Mouse (Mus musculus) CD4-positive helper T cell, adult 2 months (primary cell): ENCODE measurements around the gene Gm49342.

Experiments
- DNase-seq: peaks from one replicate; pipeline ENCODE4 v3.0.0-alpha.2; 2012; ENCODE audit warnings: low read depth, missing footprints, low spot score

Gm49342 gene

DNA sequence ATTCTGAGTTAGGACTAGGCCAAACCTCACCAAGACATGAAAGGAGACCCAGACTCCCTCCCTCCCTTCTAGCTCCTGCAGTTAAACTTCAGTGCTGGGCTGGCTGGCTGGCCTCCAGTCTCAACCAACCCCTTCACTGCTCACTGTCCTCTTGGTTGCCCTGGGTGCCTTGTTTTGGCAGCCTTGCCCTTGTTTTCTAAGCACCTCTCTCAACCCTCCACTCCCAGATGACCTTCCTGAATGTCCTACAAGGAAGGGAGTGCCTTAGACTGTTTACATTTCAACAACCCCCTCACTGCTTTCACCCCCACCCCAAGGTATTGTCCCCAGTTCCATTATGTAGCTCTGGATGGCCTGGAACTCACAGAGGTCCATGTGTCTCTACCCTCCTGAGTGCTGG lies 35.3 kb downstream of the Gm49342 start:
- DNase-seq: no peak

DNA sequence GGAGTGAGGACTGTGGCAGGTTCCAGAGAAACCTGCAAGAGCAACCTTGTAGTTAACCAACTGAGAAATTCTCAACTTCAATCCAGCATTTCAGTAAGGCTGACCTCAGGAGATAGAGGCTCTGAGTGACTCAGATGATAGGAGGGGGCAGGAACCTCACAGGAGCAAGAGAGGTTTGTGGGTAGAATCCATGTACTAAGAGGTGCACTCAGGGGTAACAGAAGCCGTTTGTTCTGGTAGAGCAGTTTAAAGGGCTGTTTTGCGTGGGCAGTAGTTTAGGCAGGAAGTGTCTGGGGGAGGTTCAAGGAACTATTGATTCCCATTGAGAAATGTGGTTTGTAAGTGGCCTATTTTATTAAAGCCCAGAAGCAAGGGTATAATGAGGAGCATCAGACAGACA lies 36.9 kb downstream of the Gm49342 start:
- peak; percentile 52 for DNase-seq

DNA sequence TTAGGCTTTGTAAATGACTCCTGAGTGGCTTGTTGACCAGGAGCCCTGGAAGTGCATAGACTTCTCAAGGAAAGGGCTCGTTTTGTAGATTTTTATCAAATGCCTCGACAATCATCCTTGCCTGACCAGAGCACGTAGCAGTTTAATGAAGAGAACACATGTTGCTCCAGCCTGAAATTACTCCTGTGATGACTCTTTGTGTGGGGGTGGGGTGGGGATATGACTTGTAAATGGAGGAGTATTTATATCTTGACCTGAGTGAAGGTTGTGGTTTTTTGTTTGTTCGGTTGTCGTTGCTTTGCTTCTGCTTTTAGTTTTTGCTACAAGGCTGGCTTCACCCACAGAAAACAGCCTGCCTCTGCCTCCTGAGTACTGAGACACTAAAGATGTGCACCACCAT lies 37.5 kb downstream of the Gm49342 start:
- no peak for DNase-seq

DNA sequence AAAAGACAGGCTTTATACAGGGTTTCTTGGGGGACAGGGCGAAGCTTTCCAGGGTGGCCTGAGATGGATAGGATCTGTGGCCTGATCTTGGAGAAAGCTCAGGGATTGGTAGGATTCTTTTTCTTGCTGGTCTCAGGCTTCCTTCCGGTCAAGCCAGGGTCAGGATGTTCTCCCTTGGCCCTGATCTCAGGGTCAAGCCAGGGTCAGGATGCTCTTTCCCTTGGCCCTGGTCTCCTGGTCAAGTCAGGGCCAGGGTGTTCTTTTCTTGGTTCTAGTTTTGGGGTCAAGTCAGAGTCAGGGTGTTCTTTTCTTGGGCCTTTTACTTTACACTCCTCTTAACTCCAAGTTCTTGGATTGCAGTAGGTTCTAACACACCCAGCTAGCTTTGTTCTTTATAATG lies 43.4 kb downstream of the Gm49342 start:
- no peak for DNase-seq

DNA sequence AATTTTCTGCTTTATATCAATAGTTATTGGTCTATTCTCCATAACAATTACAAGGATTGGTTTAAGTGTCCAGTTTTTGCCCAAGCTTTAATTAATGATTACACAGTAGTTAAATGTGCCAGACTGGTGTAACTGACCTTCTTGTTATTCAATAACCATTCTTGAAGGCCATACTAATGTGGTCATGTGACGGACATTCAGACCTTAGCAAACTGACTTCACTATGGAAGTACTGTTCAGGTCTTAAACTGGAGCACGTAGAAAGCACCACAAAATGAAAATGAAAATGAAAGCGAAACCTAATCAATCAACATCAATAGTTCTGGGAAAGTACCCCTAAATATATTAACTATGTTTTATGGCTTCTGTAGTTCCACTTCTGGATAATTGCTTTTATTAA lies 46.7 kb downstream of the Gm49342 start:
- peak; percentile 62 for DNase-seq

DNA sequence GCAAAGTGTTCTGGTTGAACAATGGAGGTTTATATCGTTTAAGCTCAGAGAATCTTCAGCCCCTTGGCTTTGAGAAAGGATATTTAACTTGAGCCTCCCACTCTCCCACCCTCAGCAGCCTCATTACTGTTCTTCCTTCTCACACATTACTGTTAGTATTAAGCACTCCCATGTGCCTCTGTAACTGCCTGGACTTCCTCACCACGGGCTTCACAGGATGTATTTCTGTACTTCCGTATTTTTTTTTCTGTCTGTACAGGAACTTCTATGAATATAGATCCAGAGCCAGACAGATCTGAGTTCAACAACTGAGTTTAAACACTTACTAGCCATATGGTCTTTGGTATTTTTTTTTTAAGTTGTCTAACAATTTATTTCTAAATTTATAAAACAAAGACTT lies 52.8 kb downstream of the Gm49342 start:
- DNase-seq: no peak

DNA sequence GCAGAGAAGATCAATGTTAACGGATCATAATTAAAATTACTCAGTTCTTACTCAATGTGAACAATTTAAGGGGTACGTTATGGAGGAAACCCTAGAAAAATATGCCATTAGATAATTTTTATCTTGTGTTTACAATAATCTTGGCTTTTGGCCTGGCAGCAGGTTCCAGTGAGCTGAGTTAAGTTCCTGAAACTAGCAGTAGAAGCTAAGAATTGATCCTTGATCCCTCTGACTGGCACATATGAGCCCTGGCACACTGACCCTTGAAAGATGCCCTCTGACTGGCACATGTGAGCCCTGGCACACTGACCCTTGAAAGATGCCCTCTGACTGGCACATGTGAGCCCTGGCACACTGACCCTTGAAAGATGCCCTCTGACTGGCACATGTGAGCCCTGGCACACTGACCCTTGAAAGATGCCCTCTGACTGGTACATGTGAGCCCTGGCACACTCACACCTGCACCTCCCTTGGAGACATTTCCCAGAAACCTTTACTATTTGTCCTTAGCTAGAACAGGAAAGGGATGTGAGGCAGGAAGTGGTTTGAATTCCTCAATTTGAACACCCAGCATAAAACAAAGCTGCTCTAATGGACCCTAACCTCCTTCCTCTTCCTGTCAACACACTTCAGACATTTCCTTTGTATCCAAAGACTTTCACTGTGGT lies 53.8 kb downstream of the Gm49342 start:
- DNase-seq: peak; percentile 16

DNA sequence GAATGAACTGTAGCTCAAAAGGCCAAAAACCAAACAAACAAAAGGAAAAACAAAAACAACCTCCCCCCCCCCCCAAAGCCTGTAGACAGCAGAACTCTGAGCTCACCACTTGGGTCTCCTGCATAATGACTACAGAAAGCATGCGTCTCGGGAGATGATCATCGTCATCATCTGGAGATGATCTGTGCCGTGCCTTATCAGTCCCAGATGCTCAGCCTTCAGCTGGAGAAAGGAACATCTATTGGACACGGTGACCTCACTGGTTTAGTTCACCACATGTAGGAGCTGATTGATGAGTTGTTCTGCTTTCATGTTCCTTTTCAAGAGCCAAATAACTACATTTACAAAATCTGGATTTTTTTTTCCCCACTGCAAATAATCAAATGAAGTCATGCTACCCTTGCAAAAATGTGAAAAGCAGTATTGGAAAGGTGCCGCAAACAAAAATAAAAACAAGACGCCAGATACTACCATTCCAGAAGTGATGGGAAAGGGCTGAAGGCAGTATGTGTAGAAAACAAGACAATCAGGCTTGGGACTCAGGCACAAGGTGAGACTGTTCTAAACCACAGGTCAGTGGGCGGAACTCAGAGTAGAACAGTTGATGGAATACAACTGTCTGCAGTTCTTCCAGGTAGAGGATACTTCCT lies 63.0 kb downstream of the Gm49342 start, which contains the start of gene Rnase10:
Gene Rnase10 (plus strand): TSS at position 600 of the 650 bp plus-strand sequence.
- no peak for DNase-seq

DNA sequence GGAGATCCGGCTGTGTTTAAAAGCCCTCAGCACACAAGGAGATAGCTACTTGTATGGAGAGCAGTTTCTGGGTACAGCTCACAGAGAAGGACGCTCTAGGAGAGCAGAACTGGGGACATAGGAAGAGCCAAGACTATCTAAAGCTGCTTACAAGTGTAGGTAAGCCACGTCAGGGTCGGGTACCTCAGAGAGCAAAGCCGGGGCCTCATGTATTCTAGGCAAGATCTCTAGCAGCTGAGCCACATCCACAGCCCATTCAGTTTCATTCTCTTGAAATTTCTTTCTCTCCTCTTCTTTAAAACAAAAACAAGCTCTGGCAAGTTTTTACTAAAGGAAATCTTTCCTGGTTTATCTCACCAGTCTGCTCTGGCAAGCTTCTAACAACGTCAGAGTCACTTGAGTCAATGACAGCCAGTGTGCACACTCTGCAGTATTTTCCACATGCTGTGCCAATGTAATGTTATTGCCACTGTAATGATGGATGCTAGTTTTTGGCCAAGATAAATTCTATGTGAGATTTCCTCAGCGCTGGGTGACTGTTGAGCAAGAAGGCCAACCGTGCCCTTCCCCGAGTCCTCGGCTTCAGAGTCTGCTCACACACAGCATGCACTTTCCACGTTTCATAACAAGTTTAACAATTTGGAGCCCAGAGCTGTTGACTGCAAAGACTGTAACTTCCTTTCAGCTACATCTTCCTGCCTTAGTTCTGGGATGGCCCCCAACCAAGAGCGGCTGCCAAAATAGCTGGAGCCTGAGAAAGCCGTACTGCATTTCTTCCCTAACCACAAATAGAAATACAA lies 63.8 kb downstream of the Gm49342 start:
- DNase-seq: no peak

DNA sequence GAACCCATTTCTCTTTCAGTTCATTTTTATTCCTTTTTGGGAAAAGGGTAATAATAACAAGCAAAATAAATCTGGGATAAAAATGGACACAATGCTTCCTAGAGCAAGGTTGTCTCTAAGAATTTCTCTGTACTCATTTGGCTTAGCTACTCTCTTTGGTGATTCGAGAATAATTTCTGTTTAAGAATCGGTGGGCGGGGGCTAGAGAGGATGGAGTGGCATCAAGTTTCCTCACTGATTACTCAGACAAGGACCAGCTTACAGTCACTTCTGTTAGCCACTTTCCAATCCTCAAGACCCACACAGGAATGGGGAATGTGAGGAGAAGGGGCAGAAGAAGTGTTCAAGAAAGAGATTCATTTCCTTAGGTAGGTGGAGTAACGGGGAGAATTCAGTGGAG lies 64.5 kb downstream of the Gm49342 start:
- DNase-seq: no peak

DNA sequence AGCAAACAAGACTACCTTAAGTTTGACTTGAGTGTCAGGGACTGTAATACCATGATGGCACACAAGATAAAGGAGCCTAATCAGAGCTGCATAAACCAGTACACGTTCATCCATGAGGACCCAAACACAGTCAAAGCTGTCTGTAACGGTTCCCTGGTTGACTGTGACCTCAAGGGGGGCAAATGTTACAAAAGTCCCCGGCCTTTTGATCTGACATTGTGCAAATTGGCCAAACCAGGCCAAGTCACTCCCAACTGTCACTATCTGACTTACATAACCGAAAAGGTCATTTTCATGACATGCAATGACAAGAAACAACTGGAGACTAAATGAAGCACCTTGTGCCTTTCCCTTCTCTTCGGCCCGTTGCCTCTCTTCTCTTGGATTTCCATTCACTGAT lies 65.3 kb downstream of the Gm49342 start:
- no peak for DNase-seq
